Mouse (Mus musculus): Measurements from ENCODE around the gene Hexb.
A peak's percentile ranks its signal among the peaks of the same experiment; 100 is the strongest.

Hexb gene

DNA sequence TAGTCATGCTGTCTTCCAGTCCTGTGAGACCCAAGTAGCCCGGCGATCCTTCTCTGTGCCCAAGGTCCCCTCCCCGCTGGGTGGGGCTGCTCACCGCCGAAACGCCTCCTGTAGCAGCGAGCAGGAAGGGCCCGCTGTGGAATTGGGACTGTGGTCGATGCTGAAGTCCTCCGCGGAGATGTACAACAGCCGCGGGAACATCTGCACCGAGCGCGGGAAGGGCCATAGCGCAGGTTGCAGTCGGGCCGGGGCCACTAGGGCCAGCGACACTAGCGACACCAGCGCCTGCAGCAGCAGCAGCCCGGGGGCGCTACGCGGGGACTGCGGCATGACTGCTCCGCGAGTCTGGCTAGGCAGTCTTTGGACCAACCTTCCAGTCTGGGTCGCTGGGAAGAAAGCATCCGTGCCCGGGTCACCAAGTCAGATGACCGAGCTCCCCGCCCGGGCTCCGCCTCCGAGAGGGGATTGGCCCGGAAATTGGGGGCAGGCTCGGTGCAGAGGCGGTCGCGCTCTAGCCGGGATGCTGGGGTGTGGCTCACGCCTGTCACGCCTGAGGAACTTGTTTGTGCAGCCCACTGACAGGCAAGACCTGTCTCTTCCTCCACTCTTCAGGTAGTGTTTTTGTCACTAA is at the start of gene Hexb:
Gene Hexb, minus strand, starts transcription at position 426 of the 631 bp plus-strand sequence.
- peak; percentile 91 for DNase-seq (ENCODE audit: extremely low spot score)

GRCm38 (mm10) chr13:97247754-97248153 is 49.6 kb upstream of the Hexb start:
- DNase-seq (ENCODE audit: extremely low spot score) = no peak

DNA sequence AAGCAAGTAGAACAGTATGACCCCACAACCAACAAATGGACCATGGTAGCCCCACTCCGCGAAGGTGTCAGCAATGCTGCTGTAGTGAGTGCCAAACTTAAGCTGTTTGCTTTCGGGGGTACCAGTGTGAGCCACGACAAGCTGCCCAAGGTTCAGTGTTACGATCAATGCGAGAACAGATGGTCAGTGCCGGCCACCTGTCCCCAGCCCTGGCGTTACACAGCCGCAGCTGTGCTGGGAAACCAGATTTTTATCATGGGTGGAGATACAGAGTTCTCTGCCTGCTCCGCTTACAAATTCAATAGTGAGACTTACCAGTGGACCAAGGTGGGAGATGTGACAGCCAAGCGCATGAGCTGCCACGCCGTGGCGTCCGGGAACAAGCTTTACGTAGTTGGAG is 48.1 kb upstream of the Hexb start:
- DNase-seq (ENCODE audit: extremely low spot score) = no peak

- DNase-seq (ENCODE audit: extremely low spot score) = no peak
Measured at GRCm38 (mm10) chr13:97245157-97245556, 47.0 kb upstream of the Hexb start.

- no peak for DNase-seq (ENCODE audit: extremely low spot score)
Measured at GRCm38 (mm10) chr13:97244712-97245105, 46.6 kb upstream of the Hexb start.

- no peak for DNase-seq (ENCODE audit: extremely low spot score)
Measured at GRCm38 (mm10) chr13:97243962-97244711, 46.0 kb upstream of the Hexb start.

GRCm38 (mm10) chr13:97242716-97243115 is 44.6 kb upstream of the Hexb start:
- no peak for DNase-seq (ENCODE audit: extremely low spot score)

DNA sequence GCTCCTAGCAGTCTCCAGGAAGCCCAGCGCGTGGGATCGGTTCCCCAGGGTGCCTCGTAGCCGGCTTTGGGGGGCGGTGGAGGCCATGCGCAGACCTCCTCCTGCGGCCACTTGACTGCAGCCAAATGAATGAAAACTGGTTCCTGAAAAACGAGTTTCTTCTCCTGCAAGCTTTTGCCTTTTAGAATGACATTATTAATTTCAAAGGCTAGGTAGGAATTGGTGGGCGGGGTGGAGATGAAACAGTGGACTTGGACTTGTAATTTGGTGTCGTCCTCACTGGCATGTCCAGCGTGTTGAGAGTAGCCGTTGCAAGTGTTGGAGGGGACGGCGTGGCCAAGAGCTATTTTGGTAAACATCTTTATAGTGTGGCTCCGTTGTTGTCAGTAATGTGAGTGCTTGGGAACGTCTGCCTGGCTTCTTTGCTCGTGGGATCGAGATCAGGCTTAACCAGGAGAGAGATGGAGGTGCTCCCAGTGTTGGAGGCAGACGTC is 43.7 kb upstream of the Hexb start:
- DNase-seq (ENCODE audit: extremely low spot score) = no peak

DNA sequence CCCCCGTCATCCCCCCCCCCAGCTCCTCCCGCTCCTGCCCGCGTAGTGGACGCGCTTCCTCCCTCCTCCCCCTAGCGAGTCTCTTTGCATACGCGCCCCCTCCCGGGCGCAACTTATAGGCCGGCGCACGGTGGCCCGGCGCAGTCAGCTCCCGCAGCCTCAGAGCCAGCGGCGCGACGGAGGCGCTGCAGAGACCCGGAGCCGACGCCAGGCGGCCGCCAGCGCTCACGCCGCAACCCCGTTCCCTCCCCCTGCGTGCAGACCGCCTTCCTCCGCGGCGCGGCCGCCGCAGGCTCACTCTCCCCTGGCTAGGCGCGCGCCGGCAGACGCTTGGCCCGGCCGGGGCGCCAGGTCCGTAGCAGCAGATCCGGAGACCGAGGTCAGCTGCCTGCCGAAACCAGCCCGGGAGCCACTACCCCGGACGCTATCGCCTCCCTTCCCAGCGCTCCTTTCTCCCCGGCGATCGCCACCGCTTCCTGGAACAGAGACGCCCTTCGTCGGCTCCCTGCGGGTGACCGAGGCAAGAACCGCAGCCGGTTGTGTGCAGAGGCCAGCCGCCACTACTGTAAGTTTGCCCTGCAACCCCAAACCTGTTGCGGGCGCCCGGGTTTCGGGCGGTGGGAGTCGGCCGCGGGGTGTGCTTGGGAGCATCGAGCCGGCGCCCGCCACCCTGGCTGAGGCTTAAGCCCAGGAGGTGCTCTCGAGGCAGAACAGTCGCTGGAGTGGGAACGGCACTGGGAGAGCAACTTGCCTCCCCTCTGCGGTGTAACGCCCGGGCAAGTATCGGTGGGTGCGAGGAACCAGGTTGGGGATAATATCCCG is 43.0 kb upstream of the Hexb start, which contains the start of gene Enc1:
Gene Enc1, plus strand, starts transcription at position 141 of the 822 bp plus-strand sequence.
- peak; percentile 93 for DNase-seq (ENCODE audit: extremely low spot score)

DNA sequence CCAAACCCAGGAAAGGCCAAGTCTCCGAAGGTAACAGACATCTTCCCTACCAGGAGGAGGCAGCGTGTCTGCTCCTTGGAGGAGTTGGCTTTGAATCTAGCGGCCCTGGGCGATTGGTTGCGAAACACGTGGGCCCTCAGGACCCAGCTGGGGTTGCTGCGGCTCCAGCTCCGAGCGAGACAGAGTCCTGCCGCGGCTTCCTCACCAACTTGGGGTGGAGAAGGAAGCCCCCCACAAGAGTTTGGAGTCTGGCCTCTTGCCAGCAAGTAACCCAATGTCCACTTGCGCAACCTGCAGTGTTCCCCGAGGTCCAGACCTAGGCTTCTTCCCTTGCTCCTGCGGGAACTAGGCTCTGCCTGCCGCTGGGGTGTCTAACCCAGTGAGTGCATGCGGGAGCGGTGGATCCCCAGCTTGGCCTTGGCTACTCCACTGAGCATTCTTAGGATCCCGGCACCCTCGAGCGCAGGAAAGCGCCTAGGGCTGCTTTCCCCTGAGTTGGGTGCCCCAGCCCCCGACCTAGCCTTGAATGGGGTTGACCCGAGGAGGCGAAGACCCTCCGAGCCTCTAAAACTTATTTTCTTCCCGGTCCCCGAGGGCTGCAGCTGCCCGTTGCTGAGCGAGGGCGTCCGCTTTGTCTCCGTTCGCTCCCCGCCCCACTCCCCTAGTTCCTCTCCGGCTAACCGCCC is 42.3 kb upstream of the Hexb start:
- DNase-seq (ENCODE audit: extremely low spot score) = peak; percentile 87

GRCm38 (mm10) chr13:97239343-97240180 is 41.4 kb upstream of the Hexb start:
- DNase-seq (ENCODE audit: extremely low spot score) = peak; percentile 72

GRCm38 (mm10) chr13:97238181-97238981 is 40.2 kb upstream of the Hexb start:
- no peak for DNase-seq (ENCODE audit: extremely low spot score)

DNA sequence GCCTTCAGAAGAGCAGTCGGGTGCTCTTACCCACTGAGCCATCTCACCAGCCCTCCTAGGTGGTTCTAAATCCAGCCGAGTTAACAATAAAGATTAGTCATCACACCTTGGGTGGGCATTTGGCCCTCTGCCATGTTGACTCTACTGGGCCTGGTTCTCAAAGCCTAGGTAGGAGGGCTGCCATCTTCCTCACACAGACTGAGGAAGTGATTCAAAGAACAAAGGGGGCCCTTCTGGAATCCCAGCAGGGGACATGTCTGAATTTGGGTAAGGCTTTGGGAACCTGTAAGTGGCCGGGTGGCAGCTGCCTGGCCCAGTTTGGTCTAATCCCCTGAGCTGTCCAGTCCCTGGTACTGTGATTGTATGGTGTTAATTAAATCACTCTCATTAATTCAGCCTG is 39.5 kb upstream of the Hexb start:
- no peak for DNase-seq (ENCODE audit: extremely low spot score)

DNA sequence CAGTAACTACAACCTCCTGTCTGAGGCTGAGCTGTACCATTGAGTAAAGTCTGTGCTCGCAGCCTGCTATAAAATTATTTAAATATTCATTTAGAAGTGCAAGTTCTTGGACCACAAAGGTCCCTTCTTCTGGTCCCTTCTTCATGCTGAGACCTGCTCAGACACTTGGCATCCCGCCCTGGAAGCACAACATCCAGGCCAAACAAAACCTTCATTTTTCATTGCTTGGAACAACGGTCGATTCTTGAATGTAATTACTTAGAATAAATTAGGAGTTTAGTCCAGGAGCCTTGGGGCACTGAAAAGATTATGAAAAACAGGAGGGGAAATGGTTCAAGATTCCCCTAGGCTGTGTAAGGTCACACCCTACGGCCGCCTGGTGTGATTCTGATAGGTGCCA is 37.8 kb upstream of the Hexb start:
- DNase-seq (ENCODE audit: extremely low spot score) = no peak

DNA sequence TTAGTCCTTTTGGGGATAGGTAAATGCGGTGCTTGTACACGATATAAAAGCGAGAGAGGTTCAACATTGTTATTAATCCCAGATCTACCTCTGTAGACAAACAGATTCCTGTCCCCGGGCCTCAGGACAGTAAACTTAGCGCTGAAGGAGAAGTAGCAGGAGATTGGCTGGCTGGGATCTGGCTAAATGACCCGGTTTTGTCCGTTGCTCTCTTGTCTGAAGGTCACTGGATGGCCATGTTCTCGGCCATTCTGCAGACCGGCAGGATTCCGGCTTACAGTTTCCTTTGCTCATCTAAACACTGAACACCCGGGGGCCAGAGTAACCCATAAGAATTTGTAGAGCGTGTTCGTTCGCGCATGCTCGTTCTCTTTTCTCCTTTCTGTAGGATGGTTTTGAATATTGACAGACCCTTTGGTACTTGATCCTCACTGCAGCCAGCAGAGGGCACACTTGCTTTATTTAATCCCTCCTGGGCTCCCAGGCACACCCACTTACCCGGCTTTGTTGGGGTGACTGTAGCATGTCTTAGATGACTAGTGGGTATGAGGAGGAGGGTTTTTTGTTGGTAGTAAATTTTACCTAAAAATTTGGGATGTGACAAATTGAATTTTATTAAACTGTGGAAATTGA is 36.7 kb upstream of the Hexb start:
- DNase-seq (ENCODE audit: extremely low spot score) = peak; percentile 83

DNA sequence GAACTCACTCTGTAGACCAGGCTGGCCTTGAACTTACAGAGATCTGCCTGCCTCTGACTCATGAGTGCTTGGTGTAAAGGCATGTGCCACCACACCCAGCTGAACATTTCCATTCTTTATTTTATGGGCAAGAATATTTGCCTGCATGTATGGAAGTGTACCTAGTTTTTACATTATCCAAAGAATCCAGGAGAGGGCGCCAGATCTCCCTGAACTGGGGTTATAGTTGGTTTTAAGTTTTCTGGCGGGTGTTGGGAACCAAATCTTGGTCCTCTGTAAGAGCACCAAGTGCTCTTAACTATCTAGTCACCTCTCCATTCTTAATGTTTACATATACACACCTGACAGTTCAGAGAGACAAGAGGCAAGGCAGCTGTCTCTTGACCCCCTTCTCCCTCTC is 34.9 kb upstream of the Hexb start:
- DNase-seq (ENCODE audit: extremely low spot score) = no peak

DNA sequence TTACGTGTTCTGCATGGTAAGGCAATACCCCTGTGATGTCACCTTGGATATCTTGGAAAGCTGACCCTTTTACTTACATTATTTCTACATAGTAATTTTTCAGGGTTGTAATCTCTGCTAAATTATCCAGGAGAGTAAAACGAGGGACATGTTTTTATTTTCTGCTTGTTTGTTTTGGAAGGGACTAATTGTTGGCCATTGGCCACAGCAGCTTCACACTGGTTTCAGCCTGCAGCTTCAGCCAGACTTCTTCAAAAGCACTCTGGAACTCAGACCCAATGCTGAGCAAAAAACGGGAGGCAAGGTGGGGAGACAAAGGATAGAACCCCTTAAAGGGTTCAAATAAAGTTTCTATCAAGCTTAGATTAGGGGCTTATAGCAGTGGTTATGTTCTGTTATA is 31.9 kb upstream of the Hexb start:
- no peak for DNase-seq (ENCODE audit: extremely low spot score)

- DNase-seq (ENCODE audit: extremely low spot score) = no peak
Measured at GRCm38 (mm10) chr13:97227795-97228194, 29.6 kb upstream of the Hexb start.

GRCm38 (mm10) chr13:97225130-97225529 is 27.0 kb upstream of the Hexb start:
- no peak for DNase-seq (ENCODE audit: extremely low spot score)
